Mouse (Mus musculus) heart, embryonic 14.5 days (tissue): Measurements from ENCODE around the gene Crocc. TPM values are rescaled to one million over a fixed set of nuclear protein-coding genes. Genes with fewer than 3 reads are reported as not detected.

Experiments
- ATAC-seq: fragments of 200-750 bp; cut with Nextera tagmentation; 2 replicates; pipeline ENCODE4 v1.8.0; 2017; ENCODE audit warnings: low read depth, moderate TSS enrichment; ENCODE audit not compliant: insufficient number of reproducible peaks, insufficient read depth, low FRiP score
- H3K27ac ChIP-seq, 2 experiments: fragments of 200-500 bp in 1 of 2; fragments of 300-500 bp in 1 of 2; sonication (generic) in 1 of 2; replicated peaks in 1 of 2; 2 replicates each; pipeline ENCODE4 v1.5.1; 2012 to 2014; ENCODE audit warnings: low read depth in 2 of 2, low read length in 2 of 2, control low read depth in 1 of 2, mild to moderate bottlenecking in 1 of 2, mixed read lengths in 1 of 2; ENCODE audit not compliant: control insufficient read depth in 1 of 2, insufficient read depth in 1 of 2
- H3K27me3 ChIP-seq: fragments of 300-500 bp; sonication (generic); 2 replicates; pipeline ENCODE4 v1.6.1; 2014; ENCODE audit warnings: mild to moderate bottlenecking, low read length, control low read depth; ENCODE audit not compliant: control insufficient read depth, insufficient read depth
- H3K36me3 ChIP-seq: fragments of 300-500 bp; sonication (generic); 2 replicates; pipeline ENCODE4 v1.6.1; 2014; ENCODE audit warnings: mild to moderate bottlenecking, control low read depth, low read length, mixed read lengths; ENCODE audit not compliant: control insufficient read depth, insufficient read depth
- H3K4me1 ChIP-seq, 2 experiments: fragments of 200-500 bp in 1 of 2; fragments of 300-500 bp in 1 of 2; sonication (generic) in 1 of 2; 2 replicates each; pipeline ENCODE4 v1.6.1; 2012 to 2014; ENCODE audit warnings: low read length in 2 of 2, control low read depth in 1 of 2, mixed read lengths in 1 of 2; ENCODE audit not compliant: control insufficient read depth in 2 of 2, insufficient read depth in 2 of 2
- H3K4me2 ChIP-seq: fragments of 300-500 bp; sonication (generic); 2 replicates; pipeline ENCODE4 v1.6.1; 2014; ENCODE audit warnings: mild to moderate bottlenecking, low read length
- H3K4me3 ChIP-seq, 2 experiments: fragments of 200-500 bp in 1 of 2; fragments of 300-500 bp in 1 of 2; sonication (generic) in 1 of 2; 2 replicates each; pipeline ENCODE4 v1.5.1; 2012 to 2014; ENCODE audit warnings: low read length in 2 of 2, mild to moderate bottlenecking in 2 of 2, control low read depth in 1 of 2, low read depth in 1 of 2, moderate library complexity in 1 of 2; ENCODE audit not compliant: control insufficient read depth in 1 of 2, insufficient read depth in 1 of 2
- H3K9ac ChIP-seq: fragments of 300-500 bp; sonication (generic); 2 replicates; pipeline ENCODE4 v1.6.1; 2014; ENCODE audit warnings: mild to moderate bottlenecking, low read length
- H3K9me3 ChIP-seq: fragments of 300-500 bp; sonication (generic); 2 replicates; pipeline ENCODE4 v1.6.1; 2016; ENCODE audit warnings: low read length, control low read depth; ENCODE audit not compliant: control insufficient read depth
- WGBS: fragments of 180-500 bp; shearing (Covaris S2); extraction: QIAGEN DNeasy Blood & Tissue Kit; methylation state at CpG from one replicate; pipeline ENCODE4 v1.1.7; 2014; 5-methylcytosine and 5-hydroxymethylcytosine counted together
- polyA plus RNA-seq: library from polyadenylated mRNA; unstranded; fragments of >200 nt; fragmentation: Nextera tagmentation; extraction: Ambion mirVana; gene quantifications from 2 replicates; pipeline ENCODE4 v1.2.1, GENCODE M21; 2014

Gene Crocc
- polyA plus RNA-seq, 1 experiment from 2014 or later, result 4.4 TPM

DNA sequence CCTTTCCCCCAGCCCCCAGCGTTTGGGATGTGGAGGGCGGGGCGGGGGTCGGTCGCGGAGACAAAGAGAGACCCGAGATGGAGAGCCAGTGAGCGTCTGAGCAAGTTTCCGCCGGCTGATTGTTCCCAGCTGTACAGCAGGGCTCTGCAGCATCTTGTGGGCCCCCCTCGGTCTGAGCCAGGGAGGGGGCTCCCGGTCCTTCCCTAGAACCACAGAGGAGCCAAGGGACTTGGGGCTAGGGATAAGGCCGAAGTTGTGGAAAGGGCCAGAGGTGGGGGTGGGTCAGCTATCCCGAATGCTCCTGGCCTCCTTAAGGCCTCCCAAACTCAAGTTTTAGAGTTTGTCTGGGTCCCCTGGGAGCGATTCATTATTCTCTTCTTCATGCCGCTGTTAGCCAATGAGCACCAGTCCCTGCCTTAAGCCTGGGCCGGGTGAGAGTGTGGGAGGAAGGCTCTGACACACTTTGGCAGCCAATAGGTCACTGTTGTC, 49.4 kb downstream of the Crocc start:
- Histone ChIP-seq H3K27ac (peak overlapping the region; percentile 32 to 82), H3K9me3 (no peaks in the 10 kb centered on the region), H3K9ac (peak overlapping the region; percentile 90), H3K4me3 (peak overlapping the region; percentile 58 to 74), H3K4me2 (peak overlapping the region; percentile 80), H3K27me3 (no peaks in the 10 kb centered on the region), H3K4me1 (peaks cover 8 to 29% of the 10 kb centered on the region in 2 experiments; a peak in 3 of 4 replicates), H3K36me3 (peaks cover 48% of the 10 kb centered on the region)
- WGBS, result under 1% methylated on average over 17 of the region's 17 CpGs
- no peak for ATAC-seq

DNA sequence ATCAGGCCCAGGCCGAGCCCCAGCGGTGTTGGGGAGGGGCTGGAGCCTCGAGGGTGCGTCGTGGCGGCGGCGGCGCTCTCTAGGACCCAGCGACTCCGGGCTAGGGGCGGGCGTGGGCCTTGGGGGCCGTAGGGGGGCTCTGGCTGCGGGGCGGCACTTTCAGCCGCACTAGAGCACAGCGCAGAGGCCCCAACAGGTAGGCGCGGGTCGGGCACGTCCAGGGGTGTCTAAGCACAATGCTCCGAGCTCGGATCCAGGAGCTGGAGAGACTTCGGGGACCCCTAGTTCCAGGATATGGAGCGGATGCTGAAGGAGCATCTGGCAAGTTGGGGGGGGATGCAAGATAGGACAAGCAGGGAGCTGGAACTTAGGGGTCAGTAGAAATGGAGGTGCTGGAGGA, 49.8 kb downstream of the Crocc start:
- H3K27ac ChIP-seq, result peak overlapping the region; percentile 32 to 82; a peak in 3 of 4 replicates
- under 1% methylated on average over 26 of the region's 26 CpGs for WGBS
- H3K36me3 ChIP-seq, result peaks cover 48% of the 10 kb centered on the region
- ATAC-seq, result peak; percentile 42
- no peaks in the 10 kb centered on the region for H3K27me3 ChIP-seq
- peak overlapping the region; percentile 80 for H3K4me2 ChIP-seq
- H3K9me3 ChIP-seq, result no peaks in the 10 kb centered on the region
- peaks cover 7 to 25% of the 10 kb centered on the region in 2 experiments; a peak in 2 of 4 replicates for H3K4me1 ChIP-seq
- peak overlapping the region; percentile 58 to 74 for H3K4me3 ChIP-seq
- peak overlapping the region; percentile 90 for H3K9ac ChIP-seq

DNA sequence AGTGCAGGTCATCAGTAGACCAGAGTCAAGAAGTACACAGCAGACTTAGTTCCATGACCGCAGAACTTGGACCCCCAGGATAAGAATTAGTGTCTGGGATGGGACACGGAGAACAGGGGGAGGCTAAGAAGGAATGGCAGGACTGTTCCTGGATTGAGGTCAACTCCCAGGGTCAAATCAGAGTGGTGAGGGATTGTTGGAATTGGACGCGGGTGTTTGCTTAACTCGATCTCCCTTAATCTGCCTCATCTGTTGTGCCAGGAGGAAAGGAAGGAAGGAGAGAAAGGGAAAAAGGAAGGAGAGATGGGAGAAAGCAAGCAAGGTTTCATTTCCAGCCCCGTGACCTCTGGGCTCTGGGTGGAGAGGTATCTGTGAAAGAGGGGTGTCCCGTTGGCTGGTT, 50.2 kb downstream of the Crocc start, which contains the start of gene Mfap2:
Gene Mfap2, plus strand, starts transcription at position 301 of the 400 bp plus-strand sequence.
- Histone ChIP-seq H3K4me2 (peak within 1 kb of the TSS; percentile 80), H3K4me1 (peaks cover 7 to 21% of the 10 kb centered on the region in 2 experiments; a peak in 2 of 4 replicates), H3K36me3 (peaks cover 48% of the 10 kb centered on the region), H3K9ac (peak within 1 kb of the TSS; percentile 90), H3K27ac (peak within 1 kb of the TSS; percentile 32 to 82), H3K4me3 (peak within 1 kb of the TSS; percentile 58 to 74), H3K9me3 (no peaks in the 10 kb centered on the region), H3K27me3 (no peaks in the 10 kb centered on the region)
- 23% methylated on average over 7 of the region's 7 CpGs for WGBS
- no peak for ATAC-seq

DNA sequence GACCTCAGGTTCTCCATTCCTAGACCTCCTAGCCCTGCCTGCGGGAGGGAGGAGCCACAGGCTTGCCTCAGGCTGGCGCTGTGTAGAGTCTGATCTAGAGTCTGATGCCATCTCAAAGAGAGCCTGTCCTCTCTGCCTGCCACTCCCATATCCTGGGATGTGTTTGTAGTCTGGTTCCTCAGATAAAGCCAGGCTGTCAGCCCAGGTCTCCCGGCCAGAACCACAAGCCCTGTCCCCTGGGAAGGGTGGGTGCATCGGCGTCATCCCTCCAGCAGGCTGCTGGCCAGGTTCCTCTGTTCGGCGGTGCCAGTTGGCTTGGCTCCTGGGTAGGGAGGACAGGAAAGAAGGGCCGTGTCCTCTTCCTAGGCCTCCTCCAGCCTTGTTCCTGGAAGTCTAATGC, 52.3 kb downstream of the Crocc start:
- Histone ChIP-seq H3K36me3 (peaks cover 48% of the 10 kb centered on the region), H3K27me3 (no peaks in the 10 kb centered on the region)
- 0 out of 2 replicates have a peak, but pooled peaks have one; percentile 35 for ATAC-seq

DNA sequence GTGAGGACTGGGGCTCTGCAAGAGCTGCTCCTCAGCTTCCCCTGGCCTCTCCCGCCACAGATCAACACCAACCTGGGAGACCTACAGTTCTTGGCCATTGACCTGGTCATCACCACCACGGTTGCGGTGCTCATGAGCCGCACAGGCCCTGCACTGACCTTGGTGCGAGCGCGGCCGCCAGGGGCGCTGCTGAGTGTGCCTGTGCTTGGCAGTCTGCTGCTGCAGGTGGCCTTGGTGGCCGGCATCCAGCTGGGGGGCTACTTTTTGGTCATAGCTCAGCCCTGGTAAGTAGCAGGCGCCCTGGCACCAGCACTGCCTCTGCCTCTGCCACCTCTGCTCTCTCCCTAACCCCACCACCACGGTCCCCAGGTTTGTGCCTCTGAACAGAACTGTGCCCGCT, 54.4 kb downstream of the Crocc start:
- H3K27ac ChIP-seq, result no peak overlapping the region
- H3K9ac ChIP-seq, result no peak overlapping the region
- H3K4me1 ChIP-seq, result peaks cover 0 to 6% of the 10 kb centered on the region in 2 experiments; a peak in 1 of 4 replicates
- 85% methylated on average over 8 of the region's 13 CpGs for WGBS
- H3K4me2 ChIP-seq, result no peak overlapping the region
- H3K9me3 ChIP-seq, result no peaks in the 10 kb centered on the region
- H3K36me3 ChIP-seq, result peaks cover 62% of the 10 kb centered on the region
- ATAC-seq, result no peak
- H3K27me3 ChIP-seq, result no peaks in the 10 kb centered on the region
- no peak overlapping the region for H3K4me3 ChIP-seq

More for the DNA sequence above, 52.3 kb downstream of the Crocc start:
- 67% methylated on average over 8 of the region's 8 CpGs for WGBS
- no peak overlapping the region for H3K27ac ChIP-seq
- H3K4me2 ChIP-seq, result no peak overlapping the region
- H3K4me3 ChIP-seq, result no peak overlapping the region
- no peaks in the 10 kb centered on the region for H3K9me3 ChIP-seq
- H3K9ac ChIP-seq, result no peak overlapping the region
- H3K4me1 ChIP-seq, result peaks cover 7 to 18% of the 10 kb centered on the region in 2 experiments; a peak in 2 of 4 replicates

DNA sequence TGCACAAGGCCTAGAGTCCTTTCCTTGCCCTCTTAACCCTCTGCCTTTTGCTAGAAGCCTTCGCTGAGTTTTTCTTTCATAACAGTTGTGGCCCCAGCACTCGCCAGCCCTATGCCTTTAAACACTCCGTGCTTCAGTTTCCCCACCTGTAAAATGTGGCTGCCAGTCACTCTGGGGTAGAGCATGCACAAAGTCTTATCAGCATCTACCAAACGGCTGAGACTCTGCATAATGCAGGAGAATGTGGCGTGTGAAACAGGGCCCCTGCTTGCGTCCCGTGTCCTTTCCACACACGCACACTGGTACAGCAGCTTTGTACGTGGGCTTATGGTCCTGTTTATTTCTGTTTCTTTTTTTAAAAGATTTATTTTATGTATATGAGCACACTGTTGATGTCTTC, 63.5 kb downstream of the Crocc start:
- peaks cover 97% of the 10 kb centered on the region for H3K36me3 ChIP-seq

DNA sequence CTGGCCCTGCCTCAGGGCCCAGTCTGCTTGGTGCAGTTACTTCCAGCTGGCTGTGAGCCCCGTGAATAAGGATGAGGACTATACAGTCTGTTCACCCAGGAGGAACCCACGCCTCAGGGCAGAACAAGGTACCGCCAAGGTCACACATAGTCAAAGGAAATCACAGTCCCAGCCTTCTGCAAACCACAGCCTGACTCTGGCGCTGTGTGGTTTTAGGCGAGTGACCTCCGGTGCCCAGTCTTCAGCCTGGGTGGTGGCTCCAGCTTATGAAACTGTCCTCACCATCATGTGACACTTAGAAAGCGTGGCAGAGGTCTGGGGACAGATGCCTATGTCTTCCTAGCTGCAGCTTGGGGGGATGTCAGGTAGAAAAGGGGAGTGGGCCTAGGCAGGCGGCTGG, 64.5 kb downstream of the Crocc start:
- H3K4me2 ChIP-seq, result no peak overlapping the region
- H3K9ac ChIP-seq, result no peak overlapping the region
- 92% methylated on average over 8 of the region's 8 CpGs for WGBS
- no peaks in the 10 kb centered on the region for H3K27me3 ChIP-seq
- peaks cover 88% of the 10 kb centered on the region for H3K36me3 ChIP-seq
- no peak overlapping the region for H3K27ac ChIP-seq
- ATAC-seq, result no peak
- H3K4me3 ChIP-seq, result no peak overlapping the region
- no peaks in the 10 kb centered on the region for H3K9me3 ChIP-seq
- no peaks in the 10 kb centered on the region for H3K4me1 ChIP-seq

More for the DNA sequence above, 63.5 kb downstream of the Crocc start:
- H3K27ac ChIP-seq, result no peak overlapping the region
- no peak overlapping the region for H3K4me3 ChIP-seq
- no peaks in the 10 kb centered on the region for H3K27me3 ChIP-seq
- H3K9ac ChIP-seq, result no peak overlapping the region
- ATAC-seq, result no peak
- WGBS, result 92% methylated on average over 9 of the region's 9 CpGs
- H3K4me1 ChIP-seq, result no peaks in the 10 kb centered on the region
- no peaks in the 10 kb centered on the region for H3K9me3 ChIP-seq
- H3K4me2 ChIP-seq, result no peak overlapping the region

DNA sequence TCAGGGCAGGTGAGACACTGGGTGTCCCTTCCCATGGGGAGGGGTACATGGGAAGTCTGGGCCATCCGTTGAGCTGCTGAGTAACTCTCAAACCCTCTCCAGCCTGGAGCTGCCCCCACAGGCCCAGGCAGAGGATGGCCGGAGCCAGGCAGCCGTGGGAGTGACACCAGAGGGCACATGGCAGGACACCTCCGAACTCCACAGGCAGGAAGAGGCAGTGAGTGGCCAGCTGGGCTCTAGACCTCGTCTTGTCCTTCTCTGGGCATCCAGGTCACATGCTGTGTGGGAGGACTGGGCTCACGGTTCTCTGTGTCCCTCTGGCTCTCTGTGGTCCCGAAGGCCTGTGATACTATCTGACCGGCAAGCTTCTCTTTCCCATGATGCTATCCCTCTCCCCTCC, 66.5 kb downstream of the Crocc start:
- no peak overlapping the region for H3K9ac ChIP-seq
- H3K4me1 ChIP-seq, result peaks cover 0 to under 1% of the 10 kb centered on the region in 2 experiments; a peak in 2 of 4 replicates
- H3K4me3 ChIP-seq, result no peak overlapping the region
- no peak for ATAC-seq
- no peak overlapping the region for H3K27ac ChIP-seq
- H3K9me3 ChIP-seq, result no peaks in the 10 kb centered on the region
- no peak overlapping the region for H3K4me2 ChIP-seq
- 84% methylated on average over 8 of the region's 8 CpGs for WGBS
- no peaks in the 10 kb centered on the region for H3K27me3 ChIP-seq
- peaks cover 68% of the 10 kb centered on the region for H3K36me3 ChIP-seq
